Mouse (Mus musculus): ENCODE results near the gene Nfasc. TPM values are rescaled to one million over a fixed set of nuclear protein-coding genes. Genes with fewer than 3 reads are reported as not detected.

Gene Nfasc
- polyA plus RNA-seq, 1 experiment from 2014 or later, result 32.8 TPM

DNA sequence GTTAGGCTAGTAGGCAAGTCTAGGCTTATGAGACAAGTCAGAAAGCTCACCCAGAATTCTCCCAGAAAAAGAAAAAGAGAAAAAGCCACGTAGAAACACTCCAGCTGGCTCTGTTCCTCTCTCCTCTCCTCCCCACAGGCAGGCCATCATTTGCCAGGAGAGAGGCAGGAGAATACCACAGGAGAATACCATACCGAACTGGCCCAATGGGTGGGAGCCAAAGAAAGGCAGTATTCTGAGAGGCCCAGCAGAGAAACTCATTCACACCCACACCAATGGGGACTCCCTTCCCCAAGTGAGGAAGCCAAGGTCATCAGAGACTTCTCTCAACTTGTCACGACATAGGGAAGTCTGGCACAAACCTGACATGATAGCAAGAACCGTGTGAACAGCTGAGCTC lies 19.2 kb downstream of the Nfasc start:
- H3K27ac ChIP-seq (replicated peaks), result no peak overlapping the region
- H3K36me3 ChIP-seq, result no peaks in the 10 kb centered on the region
- no peak for ATAC-seq (ENCODE audit: low FRiP score, low read depth)
- no peak overlapping the region for H3K4me2 ChIP-seq (replicated peaks)
- no peaks in the 10 kb centered on the region for H3K9me3 ChIP-seq
- no peak overlapping the region for H3K4me3 ChIP-seq
- 81% methylated on average over 4 of the region's 4 CpGs for WGBS
- peaks cover 26% of the 10 kb centered on the region for H3K4me1 ChIP-seq
- H3K27me3 ChIP-seq, result no peaks in the 10 kb centered on the region
- H3K9ac ChIP-seq (replicated peaks), result no peak overlapping the region

DNA sequence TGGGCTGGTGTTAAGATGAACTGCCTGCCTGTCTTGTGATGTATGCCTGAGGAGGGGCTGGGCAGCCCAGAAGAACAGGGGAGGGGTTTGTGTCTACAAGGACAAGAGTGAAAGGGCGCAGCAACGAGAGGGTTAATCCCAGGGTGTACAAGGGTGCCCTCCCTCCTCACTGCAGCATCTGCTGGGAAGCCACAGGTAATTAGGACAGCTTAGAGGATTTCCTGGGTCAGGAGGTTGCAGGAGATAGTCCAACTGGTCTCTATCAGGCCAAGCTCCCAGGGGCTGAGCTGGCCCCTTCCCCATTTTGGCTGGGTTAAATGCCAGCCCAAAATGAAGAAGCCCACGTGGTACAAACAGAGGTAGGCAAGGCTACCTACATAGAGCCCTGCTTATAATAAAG lies 20.3 kb downstream of the Nfasc start:
- no peaks in the 10 kb centered on the region for H3K9me3 ChIP-seq
- H3K4me1 ChIP-seq, result peaks cover 37% of the 10 kb centered on the region
- H3K9ac ChIP-seq (replicated peaks), result no peak overlapping the region
- H3K4me3 ChIP-seq, result no peak overlapping the region
- H3K27me3 ChIP-seq, result no peaks in the 10 kb centered on the region
- no peaks in the 10 kb centered on the region for H3K36me3 ChIP-seq
- ATAC-seq (ENCODE audit: low FRiP score, low read depth), result no peak
- no peak overlapping the region for H3K27ac ChIP-seq (replicated peaks)
- H3K4me2 ChIP-seq (replicated peaks), result no peak overlapping the region
- WGBS, result 75% methylated on average over 3 of the region's 3 CpGs

DNA sequence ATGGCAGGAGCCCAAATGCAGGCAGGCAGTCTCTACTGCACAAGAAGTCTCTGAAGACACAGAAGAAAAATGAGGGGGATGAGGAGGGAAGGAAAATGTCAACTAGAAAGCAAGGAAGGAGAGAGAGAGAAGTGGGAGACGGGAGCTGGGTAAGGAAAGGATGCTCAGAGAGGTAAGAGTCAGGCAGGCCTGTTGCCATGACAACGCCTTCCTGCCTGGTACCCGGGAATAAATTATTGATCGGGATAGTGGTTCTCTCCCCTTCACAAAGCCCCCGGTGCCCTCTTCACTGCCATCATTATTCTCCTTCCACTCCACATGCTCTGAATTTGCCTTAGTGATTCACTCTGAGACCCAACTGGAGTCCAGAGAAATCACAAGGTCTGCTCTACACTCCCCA lies 23.4 kb downstream of the Nfasc start:
- Histone ChIP-seq H3K27ac (replicated peaks) (peak overlapping the region; percentile 70), H3K36me3 (no peaks in the 10 kb centered on the region), H3K4me2 (replicated peaks) (peak overlapping the region; percentile 21), H3K4me1 (peaks cover 44% of the 10 kb centered on the region), H3K9ac (replicated peaks) (no peak overlapping the region), H3K27me3 (no peaks in the 10 kb centered on the region), H3K9me3 (no peaks in the 10 kb centered on the region), H3K4me3 (no peak overlapping the region)
- peak; percentile 41; the same call in 1 of the 2 replicates for ATAC-seq (ENCODE audit: low FRiP score, low read depth)
- WGBS, result 32% methylated on average over 5 of the region's 5 CpGs

DNA sequence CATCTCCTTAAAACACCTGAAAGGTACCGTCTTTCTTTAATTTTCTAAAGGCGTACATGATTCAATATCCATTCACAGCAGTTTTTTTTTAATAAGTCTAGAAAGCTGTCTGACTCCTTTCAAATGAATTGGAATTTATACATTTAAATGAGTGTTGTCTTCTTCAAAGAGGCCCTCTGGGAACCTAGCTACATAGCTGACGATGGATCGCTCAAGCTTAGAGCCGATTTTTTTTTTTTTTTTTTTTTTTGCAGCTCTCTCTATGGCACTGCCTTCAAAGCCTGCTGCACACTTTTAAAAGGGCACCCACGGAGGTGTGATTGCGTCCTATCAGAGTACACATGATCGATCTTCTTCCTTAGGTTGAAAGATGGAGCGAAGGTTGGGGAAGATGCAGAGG lies 26.6 kb downstream of the Nfasc start:
- Histone ChIP-seq H3K36me3 (no peaks in the 10 kb centered on the region), H3K4me3 (no peak overlapping the region), H3K4me1 (peaks cover 46% of the 10 kb centered on the region), H3K27me3 (no peaks in the 10 kb centered on the region), H3K9me3 (no peaks in the 10 kb centered on the region), H3K27ac (replicated peaks) (no peak overlapping the region; the same call in 1 of the 2 replicates), H3K9ac (replicated peaks) (no peak overlapping the region), H3K4me2 (replicated peaks) (no peak overlapping the region)
- ATAC-seq (ENCODE audit: low FRiP score, low read depth), result no peak
- WGBS, result 86% methylated on average over 9 of the region's 9 CpGs

DNA sequence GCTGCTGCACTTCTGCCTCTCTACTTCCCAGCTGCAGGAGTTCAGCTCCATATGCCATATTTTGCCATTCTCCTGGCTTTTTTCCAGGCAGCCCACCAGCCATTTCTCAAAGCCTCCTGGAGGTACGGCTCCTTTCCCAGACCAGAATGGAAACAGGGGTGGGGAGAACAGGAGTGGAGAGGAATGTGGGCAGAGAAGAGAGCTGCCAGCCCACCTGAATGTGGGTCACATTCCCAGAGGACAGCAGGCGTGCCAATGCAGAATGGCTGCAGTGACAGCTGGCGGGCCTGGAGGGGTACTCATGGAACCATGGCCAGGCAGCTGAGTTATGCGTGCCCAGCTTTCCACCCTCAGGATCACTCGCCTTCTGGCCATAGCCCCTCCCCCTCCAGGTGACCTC lies 32.2 kb downstream of the Nfasc start:
- H3K4me3 ChIP-seq, result no peak overlapping the region
- ATAC-seq (ENCODE audit: low FRiP score, low read depth), result no peak
- peaks cover 23% of the 10 kb centered on the region for H3K4me1 ChIP-seq
- 67% methylated on average over 5 of the region's 5 CpGs for WGBS
- H3K9me3 ChIP-seq, result no peaks in the 10 kb centered on the region
- no peak overlapping the region for H3K4me2 ChIP-seq (replicated peaks)
- peaks cover 5% of the 10 kb centered on the region; the same call in 1 of the 2 replicates for H3K27me3 ChIP-seq
- no peak overlapping the region for H3K9ac ChIP-seq (replicated peaks)
- peak overlapping the region; percentile 22; the same call in 1 of the 2 replicates for H3K27ac ChIP-seq (replicated peaks)
- no peaks in the 10 kb centered on the region for H3K36me3 ChIP-seq

DNA sequence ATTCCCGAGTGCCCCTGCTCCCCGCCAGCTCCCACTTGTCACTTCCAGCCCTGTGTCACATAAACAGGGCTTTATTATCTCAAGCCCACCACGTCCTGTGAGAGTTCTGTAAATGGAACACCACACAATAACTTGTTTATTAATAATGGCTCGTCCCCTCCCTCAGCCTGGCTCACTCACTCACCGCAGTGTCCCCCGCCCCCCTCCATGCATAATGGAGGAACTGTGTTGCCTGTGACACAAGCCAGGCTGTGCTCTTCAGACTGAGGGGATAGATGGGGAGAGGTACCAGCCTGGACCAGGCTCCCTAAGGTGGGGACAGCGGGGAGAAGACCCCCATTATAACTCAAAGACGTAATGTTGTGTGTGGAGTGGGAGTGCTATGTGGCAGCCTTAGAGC lies 34.3 kb downstream of the Nfasc start:
- 68% methylated on average over 8 of the region's 8 CpGs for WGBS
- H3K9ac ChIP-seq (replicated peaks), result no peak overlapping the region
- no peaks in the 10 kb centered on the region for H3K9me3 ChIP-seq
- peaks cover 32% of the 10 kb centered on the region for H3K4me1 ChIP-seq
- H3K27me3 ChIP-seq, result peaks cover 5% of the 10 kb centered on the region; the same call in 1 of the 2 replicates
- peak overlapping the region; percentile 27 for H3K27ac ChIP-seq (replicated peaks)
- H3K4me2 ChIP-seq (replicated peaks), result no peak overlapping the region
- no peak overlapping the region for H3K4me3 ChIP-seq
- no peaks in the 10 kb centered on the region for H3K36me3 ChIP-seq
- ATAC-seq (ENCODE audit: low FRiP score, low read depth), result no peak

DNA sequence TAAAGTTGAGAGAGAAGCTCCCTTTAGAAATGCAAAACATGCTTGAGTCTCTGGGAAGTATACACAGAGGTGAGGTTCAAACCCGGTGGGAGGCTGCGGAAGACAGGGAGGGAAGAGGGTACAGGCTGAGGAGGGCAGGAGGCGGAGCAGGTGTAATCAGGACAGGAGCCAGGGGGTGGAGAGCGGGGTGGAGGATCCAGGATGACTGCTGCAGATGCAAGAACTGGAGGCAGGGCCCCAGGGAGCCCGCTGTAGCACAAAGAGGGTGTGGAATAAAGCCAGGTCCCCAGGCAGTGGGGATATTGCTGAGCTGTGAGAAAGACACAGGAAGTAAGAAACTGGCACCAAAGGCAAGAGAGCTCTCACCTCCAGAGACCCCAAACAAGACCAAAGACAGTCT lies 38.1 kb downstream of the Nfasc start:
- no peak for ATAC-seq (ENCODE audit: low FRiP score, low read depth)
- Histone ChIP-seq H3K27ac (replicated peaks) (peak overlapping the region; percentile 17; the same call in 1 of the 2 replicates), H3K9me3 (no peaks in the 10 kb centered on the region), H3K27me3 (peaks cover 5% of the 10 kb centered on the region; the same call in 1 of the 2 replicates), H3K4me2 (replicated peaks) (no peak overlapping the region), H3K4me1 (peaks cover 22% of the 10 kb centered on the region), H3K36me3 (no peaks in the 10 kb centered on the region), H3K4me3 (no peak overlapping the region), H3K9ac (replicated peaks) (no peak overlapping the region)
- 40% methylated on average over 5 of the region's 5 CpGs for WGBS

DNA sequence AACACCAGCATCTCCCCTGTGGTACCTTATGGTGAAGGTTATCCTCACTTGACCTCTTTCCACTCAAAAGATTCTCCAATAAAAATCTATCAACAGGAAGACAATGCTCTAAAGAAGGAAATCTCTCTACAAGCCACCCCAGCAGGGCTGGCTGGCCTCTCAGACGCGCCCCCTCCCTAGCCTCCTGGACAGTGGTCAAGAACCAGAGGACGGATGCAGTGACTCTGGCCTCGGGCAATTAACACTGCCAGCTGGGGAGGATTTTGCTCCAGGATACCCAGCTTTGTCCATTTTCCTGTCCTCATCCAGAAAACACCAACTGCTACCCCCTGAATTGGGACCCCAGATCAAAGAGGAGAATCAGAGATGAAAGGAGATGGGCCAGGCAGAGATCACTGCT lies 44.7 kb downstream of the Nfasc start:
- H3K27me3 ChIP-seq, result no peaks in the 10 kb centered on the region
- peaks cover 40% of the 10 kb centered on the region for H3K4me1 ChIP-seq
- H3K9ac ChIP-seq (replicated peaks), result no peak overlapping the region
- H3K9me3 ChIP-seq, result no peaks in the 10 kb centered on the region
- WGBS, result 51% methylated on average over 4 of the region's 4 CpGs
- H3K36me3 ChIP-seq, result no peaks in the 10 kb centered on the region
- no peak overlapping the region for H3K4me3 ChIP-seq
- H3K27ac ChIP-seq (replicated peaks), result peak overlapping the region; percentile 88
- ATAC-seq (ENCODE audit: low FRiP score, low read depth), result no peak
- H3K4me2 ChIP-seq (replicated peaks), result no peak overlapping the region

DNA sequence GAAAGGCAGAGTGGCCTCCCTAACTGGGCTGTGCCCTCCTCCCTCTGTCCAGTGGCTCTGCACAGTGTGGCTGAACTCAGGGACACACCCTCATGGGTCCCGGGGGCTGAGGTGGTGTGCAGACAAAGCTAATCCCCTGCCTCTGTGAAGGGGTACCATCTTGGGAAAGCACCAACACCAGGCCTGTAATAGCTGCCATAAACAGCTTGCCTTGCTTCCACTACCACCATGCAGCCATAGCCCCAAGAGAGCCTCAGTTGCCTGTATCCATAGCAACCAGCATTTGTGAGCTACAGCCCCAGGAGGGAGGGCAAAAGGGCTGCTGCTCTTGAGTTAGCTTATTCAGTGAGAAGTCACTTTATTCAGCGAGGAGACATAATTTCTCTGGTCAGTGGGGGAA lies 45.4 kb downstream of the Nfasc start:
- Histone ChIP-seq H3K27me3 (no peaks in the 10 kb centered on the region), H3K9ac (replicated peaks) (no peak overlapping the region), H3K36me3 (no peaks in the 10 kb centered on the region), H3K4me1 (peaks cover 40% of the 10 kb centered on the region), H3K27ac (replicated peaks) (peak overlapping the region; percentile 88), H3K4me2 (replicated peaks) (peak overlapping the region; percentile 2; the same call in 1 of the 2 replicates), H3K4me3 (no peak overlapping the region), H3K9me3 (no peaks in the 10 kb centered on the region)
- WGBS, result 7% methylated on average over 2 of the region's 2 CpGs
- peak; percentile 87 for ATAC-seq (ENCODE audit: low FRiP score, low read depth)

DNA sequence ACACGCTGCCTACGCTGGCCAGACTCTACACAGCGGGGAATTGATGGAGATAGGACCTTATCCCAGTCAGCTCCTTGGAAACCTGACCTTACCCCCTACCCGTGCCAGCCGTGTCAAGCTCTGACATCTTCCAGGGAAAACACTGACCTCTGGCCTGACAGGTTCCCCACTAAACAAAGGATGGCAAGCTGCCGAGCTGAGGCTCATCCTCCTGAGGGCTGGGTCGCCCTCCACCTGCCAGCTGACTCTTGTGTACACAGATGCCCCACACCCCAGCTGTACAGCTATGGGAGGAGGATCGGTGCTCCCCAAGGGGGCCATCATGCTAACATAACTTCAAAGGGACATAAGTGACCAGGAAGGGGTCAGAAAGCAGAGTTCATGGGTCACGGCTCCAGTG lies 47.6 kb downstream of the Nfasc start:
- no peak for ATAC-seq (ENCODE audit: low FRiP score, low read depth)
- Histone ChIP-seq H3K27ac (replicated peaks) (peak overlapping the region; percentile 61), H3K4me1 (peaks cover 50% of the 10 kb centered on the region)

DNA sequence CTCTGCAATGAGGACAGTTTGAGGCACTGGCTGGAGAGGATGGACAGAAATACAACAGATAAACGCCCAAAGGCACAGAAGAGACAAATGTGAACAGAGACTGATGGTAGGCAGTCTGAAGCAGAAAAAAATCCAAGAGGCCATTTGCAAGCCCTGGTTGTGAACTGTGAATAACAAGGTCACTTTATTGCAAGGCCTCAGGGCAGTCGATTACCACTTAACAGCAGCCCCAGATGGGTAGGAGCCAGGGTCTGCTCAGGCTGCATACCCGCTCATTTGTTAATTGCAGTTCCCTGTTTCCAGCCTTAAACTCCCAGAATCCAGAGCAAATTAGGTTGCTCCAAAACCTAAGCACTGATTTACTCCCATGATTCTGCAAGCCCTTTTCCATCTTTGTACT lies 52.4 kb downstream of the Nfasc start:
- no peak overlapping the region for H3K4me3 ChIP-seq
- H3K4me1 ChIP-seq, result peaks cover 28% of the 10 kb centered on the region
- H3K9ac ChIP-seq (replicated peaks), result no peak overlapping the region
- H3K4me2 ChIP-seq (replicated peaks), result no peak overlapping the region
- no peak for ATAC-seq (ENCODE audit: low FRiP score, low read depth)
- peak overlapping the region; percentile 65 for H3K27ac ChIP-seq (replicated peaks)
- no peaks in the 10 kb centered on the region for H3K27me3 ChIP-seq
- no peaks in the 10 kb centered on the region for H3K36me3 ChIP-seq
- H3K9me3 ChIP-seq, result no peaks in the 10 kb centered on the region
- WGBS, result 67% methylated on average over 3 of the region's 3 CpGs

More for the DNA sequence above, 47.6 kb downstream of the Nfasc start:
- Histone ChIP-seq H3K9me3 (no peaks in the 10 kb centered on the region), H3K36me3 (no peaks in the 10 kb centered on the region), H3K4me3 (no peak overlapping the region), H3K4me2 (replicated peaks) (no peak overlapping the region), H3K9ac (replicated peaks) (no peak overlapping the region), H3K27me3 (no peaks in the 10 kb centered on the region)
- WGBS, result 24% methylated on average over 9 of the region's 9 CpGs

DNA sequence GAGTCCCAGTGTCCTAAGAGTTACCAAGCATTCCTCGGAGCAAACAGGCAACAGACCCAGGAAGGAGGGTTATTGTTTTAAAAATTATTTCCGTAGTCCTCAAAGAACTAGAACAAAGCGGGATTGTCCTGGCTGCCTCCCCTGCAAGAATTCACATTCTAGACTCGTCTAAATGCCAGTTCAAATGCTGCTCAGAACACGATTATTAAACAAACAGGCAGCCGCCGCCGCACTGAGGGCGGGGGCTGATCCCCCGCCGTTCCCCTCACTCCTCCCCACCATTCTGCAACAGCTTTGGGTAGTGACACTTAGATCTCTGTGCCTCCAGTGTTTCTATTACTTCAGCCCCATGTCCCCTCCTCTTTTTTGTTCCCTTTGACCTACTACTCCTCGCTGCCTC lies 62.7 kb downstream of the Nfasc start:
- Histone ChIP-seq H3K4me2 (replicated peaks) (no peak overlapping the region), H3K9ac (replicated peaks) (no peak overlapping the region), H3K36me3 (0 out of 2 replicates have a peak, but pooled peaks cover 6% of the 10 kb centered on the region), H3K27me3 (no peaks in the 10 kb centered on the region), H3K4me1 (peaks cover 20% of the 10 kb centered on the region; the same call in 1 of the 2 replicates), H3K27ac (replicated peaks) (peak overlapping the region; percentile 49), H3K4me3 (no peak overlapping the region), H3K9me3 (no peaks in the 10 kb centered on the region)
- no peak for ATAC-seq (ENCODE audit: low FRiP score, low read depth)
- 56% methylated on average over 12 of the region's 12 CpGs for WGBS

DNA sequence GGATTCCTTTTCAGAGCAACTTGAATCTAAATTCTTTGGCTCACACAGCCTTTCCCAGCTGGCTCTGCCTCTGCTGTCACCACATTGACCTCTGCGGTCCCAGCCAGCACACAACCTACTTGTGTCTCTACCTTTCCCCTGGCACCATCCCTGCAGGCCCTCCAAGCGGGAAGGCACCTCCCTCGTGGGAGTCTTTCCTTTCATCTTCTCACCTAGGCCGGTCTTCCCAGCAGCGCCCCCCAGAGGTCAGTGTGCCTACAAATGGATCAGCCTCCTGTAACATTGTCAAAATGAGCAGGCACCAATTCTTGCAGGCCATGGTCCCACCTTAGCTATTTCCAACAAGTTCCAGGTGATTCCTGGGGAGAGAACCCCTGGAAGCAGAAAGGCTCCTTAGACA lies 63.5 kb downstream of the Nfasc start:
- 60% methylated on average over 5 of the region's 5 CpGs for WGBS
- peaks cover 20% of the 10 kb centered on the region; the same call in 1 of the 2 replicates for H3K4me1 ChIP-seq
- H3K9me3 ChIP-seq, result no peaks in the 10 kb centered on the region
- H3K27ac ChIP-seq (replicated peaks), result no peak overlapping the region
- ATAC-seq (ENCODE audit: low FRiP score, low read depth), result no peak
- no peak overlapping the region for H3K4me3 ChIP-seq
- H3K36me3 ChIP-seq, result 0 out of 2 replicates have a peak, but pooled peaks cover 3% of the 10 kb centered on the region
- no peak overlapping the region for H3K9ac ChIP-seq (replicated peaks)
- no peak overlapping the region for H3K4me2 ChIP-seq (replicated peaks)
- H3K27me3 ChIP-seq, result no peaks in the 10 kb centered on the region
